Mouse (Mus musculus) liver, embryonic 13.5 days (tissue): ENCODE results near the gene Toe1. TPM values are rescaled to one million over a fixed set of nuclear protein-coding genes. Genes with fewer than 3 reads are reported as not detected.

ENCODE experiments used
- ATAC-seq: fragments of 200-750 bp; cut with Nextera tagmentation; 2 replicates; pipeline ENCODE4 v1.8.0; 2017; ENCODE audit warnings: low read depth, mild to moderate bottlenecking, moderate number of reproducible peaks, moderate library complexity
- DNase-seq: peaks from one replicate; pipeline ENCODE4 v3.0.0; 2022
- H3K27ac ChIP-seq: fragments of 300-500 bp; sonication (generic); 2 replicates; pipeline ENCODE4 v1.5.1; 2015; ENCODE audit warnings: moderate library complexity, mild to moderate bottlenecking, inconsistent platforms
- H3K27me3 ChIP-seq: fragments of 300-500 bp; sonication (generic); 2 replicates; pipeline ENCODE4 v1.6.1; 2015; ENCODE audit warnings: mild to moderate bottlenecking, inconsistent platforms
- H3K36me3 ChIP-seq: fragments of 300-500 bp; sonication (generic); 2 replicates; pipeline ENCODE4 v1.6.1; 2015; ENCODE audit warnings: mild to moderate bottlenecking, inconsistent platforms
- H3K4me1 ChIP-seq: fragments of 300-500 bp; sonication (generic); replicated peaks from 2 replicates; pipeline ENCODE4 v1.6.1; 2015; ENCODE audit warnings: inconsistent platforms
- H3K4me2 ChIP-seq: fragments of 300-500 bp; sonication (generic); 2 replicates; pipeline ENCODE4 v1.6.1; 2015; ENCODE audit warnings: inconsistent platforms, mild to moderate bottlenecking, moderate library complexity
- H3K4me3 ChIP-seq: fragments of 300-500 bp; sonication (generic); replicated peaks from 2 replicates; pipeline ENCODE4 v1.5.1; 2015; ENCODE audit warnings: mild to moderate bottlenecking, inconsistent platforms
- H3K9ac ChIP-seq: fragments of 300-500 bp; sonication (generic); 2 replicates; pipeline ENCODE4 v1.6.1; 2015; ENCODE audit warnings: mild to moderate bottlenecking, inconsistent platforms
- H3K9me3 ChIP-seq: fragments of 300-500 bp; sonication (generic); replicated peaks from 2 replicates; pipeline ENCODE4 v1.6.1; 2016; ENCODE audit warnings: inconsistent platforms
- WGBS: fragments of 180-500 bp; shearing (Covaris S2); methylation state at CpG from one replicate; pipeline ENCODE4 v1.1.7; 2015; ENCODE audit not compliant: insufficient replicate concordance; 5-methylcytosine and 5-hydroxymethylcytosine counted together
- polyA plus RNA-seq: library from polyadenylated mRNA; unstranded; fragments of >200 nt; fragmentation: Nextera tagmentation; extraction: Ambion mirVana; gene quantifications from 2 replicates; pipeline ENCODE4 v1.2.1, GENCODE M21; 2015

The Toe1 gene
- polyA plus RNA-seq, 1 experiment from 2014 or later = 20.0 TPM

- Histone ChIP-seq H3K27ac (no peak overlapping the region), H3K27me3 (no peaks in the 10 kb centered on the region), H3K4me2 (no peak overlapping the region), H3K4me3 (no peak overlapping the region), H3K9ac (no peak overlapping the region), H3K36me3 (no peaks in the 10 kb centered on the region), H3K9me3 (no peaks in the 10 kb centered on the region), H3K4me1 (0 out of 2 replicates have a peak, but pooled peaks cover 4% of the 10 kb centered on the region)
- WGBS = 42% methylated on average over 2 of the region's 2 CpGs
- no peak for DNase-seq
- ATAC-seq = no peak
Measured at GRCm38 (mm10) chr4:116761914-116762313, 45.5 kb downstream of the Toe1 start.

GRCm38 (mm10) chr4:116749750-116750149, 57.7 kb downstream of the Toe1 start:
- 66% methylated on average over 2 of the region's 2 CpGs for WGBS
- no peak for DNase-seq

More at GRCm38 (mm10) chr4:116749750-116750149, 57.7 kb downstream of the Toe1 start:
- H3K36me3 ChIP-seq = no peaks in the 10 kb centered on the region
- H3K4me3 ChIP-seq = no peak overlapping the region
- H3K9me3 ChIP-seq = no peaks in the 10 kb centered on the region
- no peaks in the 10 kb centered on the region; the same call in 1 of the 2 replicates for H3K4me1 ChIP-seq
- no peak overlapping the region for H3K27ac ChIP-seq
- H3K4me2 ChIP-seq = no peak overlapping the region
- no peaks in the 10 kb centered on the region for H3K27me3 ChIP-seq
- ATAC-seq = no peak
- H3K9ac ChIP-seq = no peak overlapping the region

Other genes with a start within 250 kb of the Toe1 start
- 12.8 and 18.4 TPM in 2 replicates for gene Gpbp1l1, start 250.0 kb downstream of the Toe1 start, polyA plus RNA-seq
- 1.7 and 1.8 TPM in 2 replicates for gene Ccdc17, start 211.0 kb downstream of the Toe1 start, polyA plus RNA-seq
- 83.0 and 104 TPM in 2 replicates for gene Nasp, start 179.7 kb downstream of the Toe1 start, polyA plus RNA-seq
- 273 and 281 TPM in 2 replicates for gene Akr1a1, start 156.0 kb downstream of the Toe1 start, polyA plus RNA-seq
- 994 and 1,129 TPM in 2 replicates for gene Prdx1, start 122.1 kb downstream of the Toe1 start, polyA plus RNA-seq
- gene Mmachc, start 99.2 kb downstream of the Toe1 start, polyA plus RNA-seq = 13.6 and 17.1 TPM in 2 replicates
- gene Ccdc163, start 99.1 kb downstream of the Toe1 start, polyA plus RNA-seq = 13.3 and 13.7 TPM in 2 replicates
- 2.1 and 2.5 TPM in 2 replicates for gene Tesk2, start 86.7 kb downstream of the Toe1 start, polyA plus RNA-seq
- gene Mutyh, start 83 bp upstream of the Toe1 start, polyA plus RNA-seq = 3.9 and 4.0 TPM in 2 replicates
- gene Hpdl, start 14.1 kb upstream of the Toe1 start, polyA plus RNA-seq = 0.53 and 0.58 TPM in 2 replicates
- gene Zswim5, start 69.7 kb upstream of the Toe1 start, polyA plus RNA-seq = 0.05 and 0.06 TPM in 2 replicates
- 558 and 568 TPM in 2 replicates for gene Urod, start 186.8 kb upstream of the Toe1 start, polyA plus RNA-seq
- gene Hectd3, start 187.7 kb upstream of the Toe1 start, polyA plus RNA-seq = 7.8 and 7.9 TPM in 2 replicates
- 46.4 and 49.8 TPM in 2 replicates for gene Eif2b3, start 211.8 kb upstream of the Toe1 start, polyA plus RNA-seq